Mouse (Mus musculus) kidney, embryonic 14.5 days (tissue): Measurements from ENCODE around the gene Slc38a7. TPM values are rescaled to one million over a fixed set of nuclear protein-coding genes. Genes with fewer than 3 reads are reported as not detected.

Source experiments
- ATAC-seq: fragments of 200-750 bp; cut with Nextera tagmentation; 2 replicates; pipeline ENCODE4 v1.8.0; 2017; ENCODE audit warnings: moderate number of reproducible peaks, mild to moderate bottlenecking, moderate TSS enrichment, moderate library complexity; ENCODE audit not compliant: low FRiP score, low TSS enrichment
- H3K27ac ChIP-seq: fragments of 300-500 bp; sonication (generic); 2 replicates; pipeline ENCODE4 v1.5.1; 2014; ENCODE audit warnings: low read depth, mild to moderate bottlenecking, low read length, moderate library complexity, mixed read lengths
- H3K27me3 ChIP-seq: fragments of 300-500 bp; sonication (generic); 2 replicates; pipeline ENCODE4 v1.6.1; 2014; ENCODE audit warnings: mild to moderate bottlenecking, low read length; ENCODE audit not compliant: control insufficient read depth, insufficient read depth
- H3K36me3 ChIP-seq: fragments of 300-500 bp; sonication (generic); 2 replicates; pipeline ENCODE4 v1.6.1; 2014; ENCODE audit warnings: low read length, mixed read lengths; ENCODE audit not compliant: control insufficient read depth, insufficient read depth
- H3K4me1 ChIP-seq: fragments of 300-500 bp; sonication (generic); 2 replicates; pipeline ENCODE4 v1.6.1; 2014; ENCODE audit warnings: low read length, mixed read lengths; ENCODE audit not compliant: control insufficient read depth, insufficient read depth
- H3K4me2 ChIP-seq: fragments of 300-500 bp; sonication (generic); replicated peaks from 2 replicates; pipeline ENCODE4 v1.6.1; 2014; ENCODE audit warnings: low read depth, mild to moderate bottlenecking, low read length
- H3K4me3 ChIP-seq: fragments of 300-500 bp; sonication (generic); 2 replicates; pipeline ENCODE4 v1.5.1; 2014; ENCODE audit warnings: mild to moderate bottlenecking, low read length
- H3K9ac ChIP-seq: fragments of 300-500 bp; sonication (generic); 2 replicates; pipeline ENCODE4 v1.6.1; 2014; ENCODE audit warnings: low read depth, mild to moderate bottlenecking, low read length, moderate library complexity
- H3K9me3 ChIP-seq: fragments of 300-500 bp; sonication (generic); 2 replicates; pipeline ENCODE4 v1.6.1; 2016; ENCODE audit warnings: low read length; ENCODE audit not compliant: control insufficient read depth
- WGBS: fragments of 180-500 bp; shearing (Covaris S2); extraction: QIAGEN DNeasy Blood & Tissue Kit; methylation state at CpG from one replicate; pipeline ENCODE4 v1.1.7; 2014; 5-methylcytosine and 5-hydroxymethylcytosine counted together
- polyA plus RNA-seq: library from polyadenylated mRNA; unstranded; fragments of >200 nt; fragmentation: Nextera tagmentation; extraction: Ambion mirVana; gene quantifications from 2 replicates; pipeline ENCODE4 v1.2.1, GENCODE M21; 2014

Slc38a7 gene
- polyA plus RNA-seq, result 12.5 and 14.6 TPM in 2 replicates

DNA sequence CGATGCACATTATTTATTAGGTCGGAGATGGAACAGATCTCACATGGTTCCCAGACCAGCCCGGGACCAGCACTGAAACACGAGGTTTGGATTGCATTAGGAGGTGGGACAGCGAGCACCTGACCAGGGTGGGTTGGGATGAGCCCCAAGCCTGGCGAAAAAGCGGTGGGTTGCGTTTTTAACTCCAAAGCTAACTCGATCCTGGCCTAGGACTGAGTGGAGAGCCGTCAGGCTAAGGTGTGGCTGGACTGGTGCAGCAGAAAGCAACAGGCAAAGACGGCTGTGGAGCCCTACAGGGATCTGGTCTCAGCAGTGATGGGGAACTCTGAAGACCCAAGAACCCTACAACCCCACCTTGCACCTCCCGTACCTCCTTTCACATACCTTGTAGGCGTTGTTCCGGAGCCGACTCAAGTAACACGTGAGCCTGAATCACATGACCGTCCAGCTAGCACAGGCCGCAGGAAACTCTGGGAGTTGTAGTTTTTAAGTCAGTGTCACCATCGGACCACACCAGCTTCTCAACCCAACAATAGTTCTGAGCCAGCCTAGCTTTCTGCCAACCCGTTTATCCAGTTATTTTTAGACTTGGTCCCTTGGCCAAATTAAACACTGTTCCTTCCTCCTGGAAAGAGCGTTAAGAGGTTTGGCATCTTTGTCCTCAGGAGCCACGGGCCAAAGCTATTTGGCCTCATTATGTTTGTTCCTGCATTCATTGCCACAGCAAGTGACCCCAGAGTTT is at the start of gene Slc38a7:
Gene Slc38a7 (minus strand): TSS at position 438 of the 742 bp plus-strand sequence.
- Histone ChIP-seq H3K4me1 (peaks cover 8% of the 10 kb centered on the region), H3K4me3 (peak within 1 kb of the TSS; percentile 73), H3K9ac (peak within 1 kb of the TSS; percentile 65), H3K27me3 (no peaks in the 10 kb centered on the region), H3K4me2 (peak within 1 kb of the TSS; percentile 70), H3K27ac (no peak within 1 kb of the TSS), H3K36me3 (no peaks in the 10 kb centered on the region), H3K9me3 (no peaks in the 10 kb centered on the region)
- 16% methylated on average over 22 of the region's 22 CpGs for whole genome bisulfite sequencing
- ATAC-seq, result peak; percentile 98

DNA sequence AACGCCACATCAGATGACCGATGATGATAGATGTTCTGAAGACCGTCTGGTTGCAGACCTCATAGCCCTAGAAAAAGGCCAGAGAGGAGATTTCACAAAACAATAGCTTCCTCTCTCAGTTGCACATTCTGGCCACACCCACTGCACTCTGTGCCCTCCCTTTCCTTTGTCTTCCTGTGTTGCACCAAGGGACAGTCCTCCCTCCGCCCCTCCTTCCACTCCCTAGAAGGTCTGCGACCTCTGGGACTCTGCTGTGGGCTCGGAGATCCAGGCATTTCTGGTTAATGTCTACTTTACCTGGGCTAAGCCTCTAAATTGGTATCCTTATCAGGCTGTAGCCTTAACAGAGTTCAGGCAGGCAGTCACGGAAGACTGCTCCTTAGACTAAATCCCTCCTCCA is 48.5 kb upstream of the Slc38a7 start:
- Histone ChIP-seq H3K9me3 (no peaks in the 10 kb centered on the region), H3K4me1 (0 out of 2 replicates have a peak, but pooled peaks cover 4% of the 10 kb centered on the region), H3K4me2 (0 out of 2 replicates have a peak overlapping the region, but pooled peaks have one; percentile 0), H3K36me3 (no peaks in the 10 kb centered on the region), H3K27me3 (no peaks in the 10 kb centered on the region), H3K27ac (peak overlapping the region; percentile 71), H3K4me3 (no peak overlapping the region), H3K9ac (no peak overlapping the region)
- 31% methylated on average over 7 of the region's 7 CpGs for WGBS
- ATAC-seq, result peak; percentile 45

DNA sequence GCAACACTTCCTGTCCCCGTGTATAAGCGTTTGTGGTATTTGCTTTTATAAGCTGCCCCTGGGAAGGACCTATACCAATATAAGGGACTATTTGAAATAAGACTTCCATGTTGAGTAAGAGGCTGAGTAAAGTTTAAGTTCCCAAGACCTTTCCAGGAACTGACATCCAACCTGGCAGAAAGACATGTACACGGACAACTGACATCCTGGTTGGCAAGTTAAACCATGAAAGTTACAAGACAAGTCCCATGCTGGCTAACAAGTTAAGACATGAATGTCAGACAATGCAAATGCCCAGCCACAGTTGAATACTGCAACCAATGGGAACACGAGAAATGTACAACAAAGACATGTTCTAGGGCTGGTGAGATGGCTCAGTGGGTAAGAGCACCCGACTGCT is 40.4 kb upstream of the Slc38a7 start:
- Histone ChIP-seq H3K9ac (no peak overlapping the region), H3K4me2 (no peak overlapping the region), H3K27ac (no peak overlapping the region), H3K36me3 (no peaks in the 10 kb centered on the region), H3K4me3 (no peak overlapping the region), H3K4me1 (no peaks in the 10 kb centered on the region), H3K27me3 (no peaks in the 10 kb centered on the region), H3K9me3 (no peaks in the 10 kb centered on the region)
- no peak for ATAC-seq
- WGBS, result 92% methylated on average over 5 of the region's 5 CpGs

DNA sequence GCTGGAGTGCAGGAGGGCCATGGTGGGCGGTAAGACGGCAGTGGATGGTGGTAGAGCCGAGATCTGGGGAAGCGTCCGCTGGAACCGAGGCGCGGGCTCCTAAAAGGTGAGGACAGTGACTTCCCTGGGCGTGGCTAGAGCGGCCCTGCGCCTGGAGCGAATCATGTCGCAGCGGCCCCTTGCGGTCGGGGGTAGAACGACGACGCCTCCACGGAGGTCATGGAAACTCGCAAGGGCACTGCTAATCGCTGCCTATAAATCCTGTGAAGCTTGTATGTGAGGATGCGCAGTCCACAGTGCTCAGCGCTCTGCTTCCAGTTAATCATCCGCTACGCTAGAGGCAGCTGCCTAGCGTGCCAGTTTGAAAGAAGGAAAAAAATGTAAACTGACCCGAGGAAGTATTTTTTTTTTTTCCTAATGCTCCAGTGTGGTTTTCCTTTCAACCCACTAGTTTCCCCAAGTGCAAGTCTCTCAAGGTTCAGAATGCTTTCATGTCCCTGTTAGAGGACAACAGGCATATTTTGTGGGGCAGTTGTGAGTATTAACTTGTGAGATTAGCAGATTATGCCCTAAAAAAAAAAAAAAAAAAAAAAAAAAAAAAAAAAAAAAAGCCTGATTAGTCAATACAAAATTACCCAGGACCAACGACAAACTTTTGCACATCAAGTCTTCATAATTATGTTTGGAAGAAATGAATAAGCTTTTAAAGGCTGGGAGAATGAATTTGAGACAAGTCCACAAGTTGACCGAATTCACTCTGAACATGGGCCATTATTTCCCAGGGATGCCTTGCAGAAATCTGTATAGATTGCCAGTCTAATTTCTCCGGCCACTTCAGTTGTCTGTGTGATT is 35.2 kb upstream of the Slc38a7 start, which contains the start of gene Got2:
Gene Got2 (minus strand): TSS at position 263 of the 852 bp plus-strand sequence.
- Histone ChIP-seq H3K4me3 (peak within 1 kb of the TSS; percentile 72), H3K4me1 (peaks cover 6% of the 10 kb centered on the region), H3K9ac (peak within 1 kb of the TSS; percentile 76), H3K4me2 (peak within 1 kb of the TSS; percentile 62), H3K9me3 (no peaks in the 10 kb centered on the region), H3K36me3 (no peaks in the 10 kb centered on the region), H3K27ac (peak within 1 kb of the TSS; percentile 61), H3K27me3 (no peaks in the 10 kb centered on the region)
- ATAC-seq, result peak; percentile 87
- 9% methylated on average over 31 of the region's 31 CpGs for WGBS

DNA sequence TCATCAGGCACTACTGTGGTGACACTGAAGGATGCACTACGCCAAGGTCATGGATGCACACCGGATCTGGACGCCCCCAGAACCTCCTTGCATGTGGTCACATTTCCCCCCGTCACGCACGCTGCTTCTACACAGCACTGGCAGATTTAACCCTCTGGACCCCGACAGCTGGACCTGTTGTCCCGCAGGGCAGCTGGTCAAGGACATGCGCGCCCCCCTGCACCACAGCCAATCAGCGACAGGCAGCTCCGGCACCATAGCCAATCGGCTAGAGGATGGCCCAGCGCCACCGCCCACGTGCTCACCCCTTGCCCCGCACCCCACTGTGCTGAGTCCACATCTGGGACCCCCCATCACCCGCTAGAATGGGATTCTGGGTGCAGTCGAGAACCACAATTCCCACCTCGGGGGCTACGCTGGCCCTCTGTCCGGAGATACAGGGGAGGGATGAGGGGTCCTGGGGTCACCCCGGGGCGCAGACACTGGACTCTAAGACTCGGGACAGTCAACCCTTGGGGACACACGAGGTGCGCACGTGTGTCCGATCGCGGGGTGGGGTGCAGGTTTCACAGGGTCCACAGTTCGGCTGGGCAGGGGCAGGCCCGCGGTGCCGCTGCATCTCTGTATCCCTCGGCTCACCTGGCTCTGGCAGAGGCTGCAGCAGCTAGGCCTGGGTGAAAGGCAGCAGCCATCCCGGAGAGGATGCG is 34.4 kb upstream of the Slc38a7 start:
- peak overlapping the region; percentile 72 for H3K4me3 ChIP-seq
- H3K4me2 ChIP-seq, result peak overlapping the region; percentile 62
- H3K27ac ChIP-seq, result peak overlapping the region; percentile 61
- H3K9me3 ChIP-seq, result no peaks in the 10 kb centered on the region
- H3K27me3 ChIP-seq, result no peaks in the 10 kb centered on the region
- WGBS, result under 1% methylated on average over 38 of the region's 38 CpGs
- H3K9ac ChIP-seq, result peak overlapping the region; percentile 76
- H3K36me3 ChIP-seq, result no peaks in the 10 kb centered on the region
- H3K4me1 ChIP-seq, result peaks cover 6% of the 10 kb centered on the region
- peak; percentile 97 for ATAC-seq

DNA sequence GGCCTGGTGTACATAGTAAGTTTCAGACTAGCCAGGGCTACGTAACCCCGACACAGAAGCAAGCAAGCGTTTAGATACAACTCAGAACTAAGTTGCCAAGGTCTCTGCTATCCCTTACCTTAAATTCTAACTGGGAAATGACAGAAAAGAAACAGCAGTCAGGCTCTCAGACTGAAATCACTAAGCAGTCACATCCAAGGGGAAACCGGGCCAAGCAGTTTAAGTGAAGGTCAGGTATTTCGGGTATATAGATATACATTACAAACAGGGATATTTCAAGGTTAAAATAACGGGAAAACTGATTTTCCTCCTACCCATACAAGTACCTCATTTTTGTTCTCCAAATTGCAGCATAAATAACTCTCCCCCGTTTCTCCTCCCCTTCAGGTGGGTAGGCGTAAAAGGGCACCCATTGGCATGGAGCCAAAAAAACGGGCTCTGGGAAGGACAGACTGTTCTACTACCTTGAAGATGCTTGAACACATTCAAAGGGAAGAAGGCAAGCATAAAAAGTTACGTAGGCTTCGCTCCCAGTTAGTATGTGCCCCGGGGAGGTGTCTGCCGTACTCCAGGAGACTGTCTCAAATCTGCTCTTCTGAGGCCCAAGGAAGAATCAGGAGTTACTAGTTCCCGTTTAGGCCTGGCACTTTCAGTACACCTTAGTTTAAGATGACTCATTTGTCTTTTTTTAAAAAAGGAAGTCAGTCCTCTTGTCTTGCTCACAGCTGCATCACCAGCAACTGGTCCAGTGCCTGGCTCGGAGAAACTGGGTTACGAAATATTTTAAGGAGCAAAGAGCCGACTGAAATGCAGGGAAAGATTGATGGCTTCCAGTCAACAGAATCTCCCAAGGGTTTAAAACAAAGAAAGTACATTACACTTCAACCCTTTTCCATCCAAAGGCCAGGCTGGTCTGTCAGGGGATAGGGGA is 33.6 kb upstream of the Slc38a7 start:
- WGBS, result 55% methylated on average over 17 of the region's 17 CpGs
- peak overlapping the region; percentile 39; the same call in 1 of the 2 replicates for H3K27ac ChIP-seq
- peak overlapping the region; percentile 72 for H3K4me3 ChIP-seq
- peak overlapping the region; percentile 76; the same call in 1 of the 2 replicates for H3K9ac ChIP-seq
- H3K4me1 ChIP-seq, result peaks cover 6% of the 10 kb centered on the region
- ATAC-seq, result no peak
- H3K4me2 ChIP-seq, result peak overlapping the region; percentile 62
- H3K36me3 ChIP-seq, result no peaks in the 10 kb centered on the region
- H3K9me3 ChIP-seq, result no peaks in the 10 kb centered on the region
- no peaks in the 10 kb centered on the region for H3K27me3 ChIP-seq

DNA sequence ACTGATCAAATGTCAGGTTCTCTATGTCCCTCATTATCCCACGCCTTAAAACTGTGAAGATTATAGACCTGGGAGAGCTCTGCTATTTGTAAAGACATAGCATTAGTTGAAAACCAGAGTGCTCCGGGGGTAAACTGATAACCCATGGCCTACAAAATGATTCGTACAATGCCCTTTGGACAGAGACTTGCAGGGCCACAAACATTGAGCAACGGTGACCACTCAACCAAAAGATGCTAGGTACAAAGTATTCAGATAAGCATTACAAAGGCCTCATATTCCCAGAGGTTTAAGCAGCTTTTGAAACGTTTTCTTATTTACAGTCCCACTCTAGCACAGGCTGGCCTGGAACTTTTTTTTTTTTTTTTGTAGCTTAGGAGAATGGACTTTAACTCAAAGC is 32.6 kb upstream of the Slc38a7 start:
- Histone ChIP-seq H3K9ac (no peak overlapping the region), H3K4me1 (peaks cover 6% of the 10 kb centered on the region), H3K4me2 (no peak overlapping the region), H3K27me3 (no peaks in the 10 kb centered on the region), H3K9me3 (no peaks in the 10 kb centered on the region), H3K4me3 (no peak overlapping the region), H3K27ac (no peak overlapping the region), H3K36me3 (no peaks in the 10 kb centered on the region)
- 70% methylated on average over 5 of the region's 5 CpGs for WGBS
- ATAC-seq, result no peak

DNA sequence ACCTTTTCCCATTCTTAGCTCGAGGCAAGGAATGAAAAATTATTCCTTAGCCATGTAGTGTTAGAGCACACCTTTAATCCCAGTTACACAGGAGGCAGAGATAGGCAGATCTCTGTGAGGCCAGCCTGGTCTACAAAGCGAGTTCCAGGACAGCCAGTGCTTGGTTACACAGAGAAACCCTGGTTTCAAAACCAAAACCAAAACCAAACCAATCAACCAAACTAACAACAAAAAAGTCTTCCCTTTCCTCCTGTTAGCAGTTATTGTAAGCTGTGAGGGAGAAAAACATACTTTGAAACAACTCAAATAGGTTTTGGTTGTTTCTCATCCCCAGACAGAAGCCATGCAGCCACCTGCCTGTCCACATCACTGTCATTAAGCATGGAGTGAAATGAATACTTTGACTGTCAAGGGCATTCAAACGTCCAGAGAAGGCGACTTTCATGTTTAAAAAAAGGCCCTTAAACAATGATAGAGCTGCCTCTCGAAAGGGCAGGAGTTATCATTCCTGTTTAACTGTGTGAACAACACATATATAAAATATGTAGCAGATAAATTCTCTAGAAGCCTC is 32.0 kb upstream of the Slc38a7 start:
- H3K4me2 ChIP-seq, result no peak overlapping the region
- H3K36me3 ChIP-seq, result no peaks in the 10 kb centered on the region
- 71% methylated on average over 5 of the region's 5 CpGs for WGBS
- no peak overlapping the region for H3K4me3 ChIP-seq
- peaks cover 6% of the 10 kb centered on the region for H3K4me1 ChIP-seq
- H3K9me3 ChIP-seq, result no peaks in the 10 kb centered on the region
- ATAC-seq, result no peak
- H3K9ac ChIP-seq, result no peak overlapping the region
- no peaks in the 10 kb centered on the region for H3K27me3 ChIP-seq
- no peak overlapping the region for H3K27ac ChIP-seq
